Mouse (Mus musculus): ENCODE measurements around the gene Pim3. TPM values are rescaled to one million over a fixed set of nuclear protein-coding genes. Genes with fewer than 3 reads are reported as not detected.
A peak's percentile ranks its signal among the peaks of the same experiment; 100 is the strongest.

The Pim3 gene
- polyA plus RNA-seq, 1 experiment from 2014 or later, result 77.7 TPM

DNA sequence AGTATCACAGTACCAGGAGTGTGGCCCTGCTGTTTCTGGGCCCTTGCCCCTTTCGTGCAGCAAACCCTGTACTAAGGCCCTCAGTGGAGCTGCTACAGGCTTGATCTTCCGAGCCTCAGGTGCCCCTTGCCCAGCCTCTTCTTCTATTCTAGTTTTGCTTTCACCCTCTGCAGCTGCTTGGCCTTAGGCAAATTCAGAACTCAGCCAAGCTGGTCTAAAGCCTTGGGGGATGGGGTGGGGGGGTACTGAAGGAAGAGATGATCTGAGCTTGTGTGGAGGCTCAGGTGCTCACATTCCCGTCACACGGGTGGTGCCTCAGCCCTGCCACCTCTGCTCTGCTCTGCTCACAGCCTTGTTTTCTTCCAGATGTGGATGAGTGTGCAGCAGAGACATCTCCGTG, 38.6 kb upstream of the Pim3 start:
- H3K4me2 ChIP-seq (replicated peaks; ENCODE audit: low read depth, low read length), result no peak overlapping the region
- no peaks in the 10 kb centered on the region for H3K27me3 ChIP-seq (ENCODE audit: insufficient read depth, low read length)
- no peaks in the 10 kb centered on the region for H3K9me3 ChIP-seq (ENCODE audit: low read length)
- no peak overlapping the region for H3K27ac ChIP-seq (ENCODE audit: low read length)
- H3K4me1 ChIP-seq (ENCODE audit: insufficient read depth, low read length), result peaks cover 13% of the 10 kb centered on the region
- no peak for ATAC-seq (ENCODE audit: low FRiP score, low TSS enrichment)
- no peak overlapping the region for H3K4me3 ChIP-seq (ENCODE audit: low read length)
- peaks cover 40% of the 10 kb centered on the region for H3K36me3 ChIP-seq (ENCODE audit: insufficient read depth, low read length)
- 90% methylated on average over 5 of the region's 5 CpGs for WGBS
- H3K9ac ChIP-seq (replicated peaks; ENCODE audit: low read length), result no peak overlapping the region

DNA sequence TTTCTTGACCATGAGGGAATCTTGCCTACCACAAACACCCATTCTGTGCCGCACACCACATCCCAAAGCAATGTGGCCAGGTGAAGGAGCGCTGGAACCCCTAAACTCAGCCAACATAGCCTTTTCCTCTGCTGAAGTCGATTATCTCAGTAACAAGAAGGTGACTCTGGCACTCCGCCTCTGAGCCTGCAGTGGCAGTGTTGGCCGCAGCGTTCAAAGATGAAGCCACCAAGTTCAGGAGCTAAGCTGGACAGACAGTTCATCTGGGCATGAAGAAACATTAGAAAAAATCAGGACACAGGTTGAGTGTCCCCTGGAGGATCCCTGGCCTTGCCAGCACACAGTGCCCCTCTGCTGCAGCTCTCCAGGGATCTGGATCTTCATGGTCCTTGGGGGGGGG, 34.5 kb upstream of the Pim3 start:
- no peak for ATAC-seq (ENCODE audit: low FRiP score, low TSS enrichment)
- H3K9me3 ChIP-seq (ENCODE audit: low read length), result no peaks in the 10 kb centered on the region
- peaks cover 16% of the 10 kb centered on the region for H3K4me1 ChIP-seq (ENCODE audit: insufficient read depth, low read length)
- no peak overlapping the region for H3K9ac ChIP-seq (replicated peaks; ENCODE audit: low read length)
- H3K36me3 ChIP-seq (ENCODE audit: insufficient read depth, low read length), result peaks cover 35% of the 10 kb centered on the region
- no peaks in the 10 kb centered on the region for H3K27me3 ChIP-seq (ENCODE audit: insufficient read depth, low read length)
- H3K4me3 ChIP-seq (ENCODE audit: low read length), result no peak overlapping the region
- no peak overlapping the region for H3K27ac ChIP-seq (ENCODE audit: low read length)
- WGBS, result 89% methylated on average over 6 of the region's 6 CpGs
- no peak overlapping the region for H3K4me2 ChIP-seq (replicated peaks; ENCODE audit: low read depth, low read length)

DNA sequence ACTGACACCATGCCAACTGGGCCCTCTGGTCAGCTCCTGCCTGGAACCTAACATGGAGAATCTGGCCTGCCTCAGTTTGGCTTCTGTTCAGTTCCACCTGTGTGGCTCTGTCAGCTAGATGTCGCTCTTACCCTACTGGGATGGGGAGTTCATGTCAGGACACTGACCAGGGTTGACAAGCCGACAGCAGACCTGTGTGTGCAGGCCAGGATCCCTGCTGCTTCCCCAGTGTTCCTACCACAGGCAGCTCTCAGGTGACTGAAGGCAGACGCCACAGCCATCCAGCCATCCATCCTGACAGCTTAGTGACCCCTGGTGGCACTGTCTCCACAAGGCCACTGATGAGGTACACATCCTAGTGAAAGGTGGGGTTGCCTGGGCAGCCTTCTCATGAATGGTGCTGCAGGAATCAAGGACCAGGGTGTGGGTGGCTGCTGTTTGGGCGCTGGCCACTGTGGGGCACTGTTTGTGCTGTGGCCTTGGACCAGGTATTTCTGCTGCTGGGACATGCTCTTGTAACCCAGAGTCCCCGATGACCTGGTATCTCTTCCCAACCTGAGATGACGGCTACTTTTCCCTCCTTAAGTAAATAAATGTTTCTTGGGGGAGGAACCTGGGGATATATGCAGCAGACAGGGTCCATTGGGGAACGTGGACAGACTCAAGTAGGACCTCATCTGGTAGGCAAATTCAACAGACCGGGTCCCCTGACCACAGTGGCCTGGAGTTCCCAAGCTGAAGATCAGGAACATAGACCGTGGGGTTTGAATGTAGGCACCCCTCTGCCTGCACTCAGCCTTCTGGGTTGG, 33.8 kb upstream of the Pim3 start:
- H3K9ac ChIP-seq (replicated peaks; ENCODE audit: low read length), result no peak overlapping the region
- WGBS, result 26% methylated on average over 9 of the region's 9 CpGs
- H3K9me3 ChIP-seq (ENCODE audit: low read length), result no peaks in the 10 kb centered on the region
- ATAC-seq (ENCODE audit: low FRiP score, low TSS enrichment), result peak; percentile 25
- no peak overlapping the region for H3K4me3 ChIP-seq (ENCODE audit: low read length)
- H3K27me3 ChIP-seq (ENCODE audit: insufficient read depth, low read length), result no peaks in the 10 kb centered on the region
- no peak overlapping the region for H3K4me2 ChIP-seq (replicated peaks; ENCODE audit: low read depth, low read length)
- no peak overlapping the region for H3K27ac ChIP-seq (ENCODE audit: low read length)
- H3K4me1 ChIP-seq (ENCODE audit: insufficient read depth, low read length), result peaks cover 16% of the 10 kb centered on the region
- H3K36me3 ChIP-seq (ENCODE audit: insufficient read depth, low read length), result peaks cover 27% of the 10 kb centered on the region

DNA sequence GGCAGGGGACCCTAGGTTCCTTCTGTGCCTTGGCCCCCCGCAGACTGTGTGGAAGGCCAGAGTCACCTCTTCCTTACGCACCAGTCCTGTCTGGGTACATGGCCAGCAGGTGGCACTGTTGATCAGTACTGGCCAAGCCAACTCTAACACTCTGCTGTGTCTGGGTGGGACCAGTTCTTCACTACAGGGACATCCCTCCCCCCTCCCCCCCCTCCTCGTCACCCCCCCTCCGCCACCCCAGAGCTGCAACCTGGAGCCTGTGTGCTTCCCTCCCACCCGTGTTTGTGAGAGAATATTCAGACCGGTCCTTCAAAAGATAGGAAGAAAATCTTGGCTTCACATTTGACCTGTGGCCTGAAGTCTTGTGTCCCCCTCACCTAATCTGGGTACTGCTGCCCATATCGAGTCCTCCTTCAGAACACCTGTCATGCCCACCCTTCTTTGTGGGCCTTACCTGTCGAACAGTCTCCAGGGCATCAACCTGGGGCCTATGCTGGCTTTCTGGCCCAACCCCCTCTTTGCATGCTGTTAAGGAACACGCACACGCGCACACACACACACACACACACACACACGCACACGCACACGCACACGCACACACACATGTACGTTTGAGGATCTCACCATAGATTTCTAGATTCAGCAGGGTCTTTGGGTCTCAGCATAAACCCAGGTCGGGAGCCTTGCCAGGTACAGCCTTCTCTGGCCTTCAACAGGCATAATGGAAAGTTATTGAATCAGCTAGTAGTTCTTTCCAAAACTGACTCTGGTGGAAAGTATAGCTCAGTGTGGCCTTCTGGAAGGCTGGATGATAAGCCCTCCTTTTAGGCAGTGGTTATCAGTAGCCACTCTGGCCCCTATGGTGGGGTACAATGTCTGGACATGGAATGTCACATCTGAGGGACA, 32.9 kb upstream of the Pim3 start:
- Histone ChIP-seq H3K27me3 (ENCODE audit: insufficient read depth, low read length) (no peaks in the 10 kb centered on the region), H3K4me3 (ENCODE audit: low read length) (no peak overlapping the region), H3K9ac (replicated peaks; ENCODE audit: low read length) (0 out of 2 replicates have a peak overlapping the region, but pooled peaks have one; percentile 15), H3K36me3 (ENCODE audit: insufficient read depth, low read length) (peaks cover 20% of the 10 kb centered on the region), H3K4me2 (replicated peaks; ENCODE audit: low read depth, low read length) (no peak overlapping the region), H3K9me3 (ENCODE audit: low read length) (no peaks in the 10 kb centered on the region), H3K4me1 (ENCODE audit: insufficient read depth, low read length) (peaks cover 16% of the 10 kb centered on the region), H3K27ac (ENCODE audit: low read length) (no peak overlapping the region)
- ATAC-seq (ENCODE audit: low FRiP score, low TSS enrichment), result peak; percentile 89
- 56% methylated on average over 17 of the region's 17 CpGs for WGBS

DNA sequence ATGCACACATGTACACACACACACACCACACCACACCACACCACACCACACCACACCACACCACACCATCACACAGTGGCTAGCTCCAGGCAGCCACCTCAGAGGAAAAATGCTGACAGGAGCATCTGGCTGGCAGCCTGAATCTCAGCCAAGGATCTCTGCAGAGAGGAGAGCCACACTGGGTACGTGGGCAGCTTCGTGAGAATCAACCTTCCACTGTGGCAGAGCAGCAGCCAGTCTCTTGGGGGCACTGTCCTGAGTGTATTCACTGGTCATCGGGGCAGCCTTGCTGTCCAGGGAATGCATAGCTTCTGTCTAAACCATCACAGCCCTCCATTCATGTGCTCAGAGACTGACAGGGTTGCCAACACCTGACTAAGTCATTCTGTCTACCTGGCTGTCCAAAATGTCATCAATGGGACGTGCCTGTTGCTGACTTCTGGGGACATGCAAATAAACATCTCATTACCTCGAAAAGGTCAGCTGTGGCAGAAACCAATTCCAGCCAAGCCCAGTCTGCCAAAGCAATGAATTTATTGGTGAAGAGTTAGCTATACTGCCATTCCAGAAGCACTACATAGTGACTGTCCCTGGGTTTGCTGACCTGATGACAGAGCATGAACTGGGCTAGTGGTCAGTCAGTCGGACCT, 32.1 kb upstream of the Pim3 start:
- peaks cover 16% of the 10 kb centered on the region for H3K4me1 ChIP-seq (ENCODE audit: insufficient read depth, low read length)
- no peak overlapping the region for H3K27ac ChIP-seq (ENCODE audit: low read length)
- H3K4me3 ChIP-seq (ENCODE audit: low read length), result no peak overlapping the region
- no peak overlapping the region for H3K9ac ChIP-seq (replicated peaks; ENCODE audit: low read length)
- H3K36me3 ChIP-seq (ENCODE audit: insufficient read depth, low read length), result peaks cover 11% of the 10 kb centered on the region
- no peaks in the 10 kb centered on the region for H3K9me3 ChIP-seq (ENCODE audit: low read length)
- WGBS, result 73% methylated on average over 6 of the region's 6 CpGs
- H3K27me3 ChIP-seq (ENCODE audit: insufficient read depth, low read length), result no peaks in the 10 kb centered on the region
- no peak for ATAC-seq (ENCODE audit: low FRiP score, low TSS enrichment)
- no peak overlapping the region for H3K4me2 ChIP-seq (replicated peaks; ENCODE audit: low read depth, low read length)

DNA sequence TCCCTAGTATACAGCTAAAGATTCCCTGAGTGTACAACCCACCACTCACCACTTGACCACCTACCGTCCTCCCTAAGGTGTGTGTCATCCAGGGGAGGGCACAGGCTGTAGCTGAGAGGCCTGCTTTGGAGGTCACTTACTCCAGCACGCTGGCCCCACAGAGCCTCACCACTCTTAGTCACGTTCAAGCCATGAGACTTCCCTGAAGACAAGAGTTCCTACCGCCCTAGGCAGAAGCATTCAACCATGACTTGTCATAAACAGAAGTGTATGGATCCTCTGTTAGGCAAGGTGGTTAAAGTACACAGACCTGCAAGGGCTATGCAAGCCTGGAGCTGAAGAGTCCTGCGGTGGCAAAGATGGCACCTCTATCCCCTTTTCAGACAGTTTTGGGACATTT, 31.3 kb upstream of the Pim3 start:
- WGBS, result 58% methylated on average over 5 of the region's 5 CpGs
- ATAC-seq (ENCODE audit: low FRiP score, low TSS enrichment), result peak; percentile 29; the same call in 1 of the 2 replicates
- H3K4me2 ChIP-seq (replicated peaks; ENCODE audit: low read depth, low read length), result no peak overlapping the region
- peak overlapping the region; percentile 80; the same call in 1 of the 2 replicates for H3K27ac ChIP-seq (ENCODE audit: low read length)
- no peaks in the 10 kb centered on the region for H3K9me3 ChIP-seq (ENCODE audit: low read length)
- H3K4me1 ChIP-seq (ENCODE audit: insufficient read depth, low read length), result peaks cover 16% of the 10 kb centered on the region
- H3K9ac ChIP-seq (replicated peaks; ENCODE audit: low read length), result no peak overlapping the region
- H3K36me3 ChIP-seq (ENCODE audit: insufficient read depth, low read length), result peaks cover 5% of the 10 kb centered on the region; the same call in 1 of the 2 replicates
- no peaks in the 10 kb centered on the region for H3K27me3 ChIP-seq (ENCODE audit: insufficient read depth, low read length)
- no peak overlapping the region for H3K4me3 ChIP-seq (ENCODE audit: low read length)

DNA sequence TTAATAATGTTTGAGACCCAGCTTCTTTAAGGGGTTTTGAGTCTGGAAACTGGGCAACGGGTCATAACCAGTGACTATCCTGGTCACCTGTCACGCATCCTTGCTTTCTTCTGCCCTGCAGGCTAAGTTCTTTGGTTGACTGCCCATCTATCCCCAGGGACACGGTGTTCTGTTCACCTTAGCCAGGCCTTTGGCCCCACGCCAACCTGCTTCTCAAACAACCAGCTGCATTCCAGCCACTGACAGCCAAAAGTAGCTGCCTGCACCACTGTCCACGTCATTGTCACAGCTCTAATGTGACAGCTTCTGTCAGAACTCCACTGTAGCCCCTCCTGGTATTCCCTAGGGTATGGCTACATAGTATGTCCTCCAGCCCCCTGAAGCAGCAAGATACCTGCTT, 30.5 kb upstream of the Pim3 start:
- Histone ChIP-seq H3K36me3 (ENCODE audit: insufficient read depth, low read length) (no peaks in the 10 kb centered on the region), H3K4me1 (ENCODE audit: insufficient read depth, low read length) (peaks cover 16% of the 10 kb centered on the region), H3K27ac (ENCODE audit: low read length) (peak overlapping the region; percentile 80), H3K27me3 (ENCODE audit: insufficient read depth, low read length) (no peaks in the 10 kb centered on the region), H3K9ac (replicated peaks; ENCODE audit: low read length) (no peak overlapping the region), H3K4me3 (ENCODE audit: low read length) (no peak overlapping the region), H3K4me2 (replicated peaks; ENCODE audit: low read depth, low read length) (no peak overlapping the region; the same call in 1 of the 2 replicates), H3K9me3 (ENCODE audit: low read length) (no peaks in the 10 kb centered on the region)
- ATAC-seq (ENCODE audit: low FRiP score, low TSS enrichment), result 0 out of 2 replicates have a peak, but pooled peaks have one; percentile 13
- 21% methylated on average over 5 of the region's 5 CpGs for WGBS

DNA sequence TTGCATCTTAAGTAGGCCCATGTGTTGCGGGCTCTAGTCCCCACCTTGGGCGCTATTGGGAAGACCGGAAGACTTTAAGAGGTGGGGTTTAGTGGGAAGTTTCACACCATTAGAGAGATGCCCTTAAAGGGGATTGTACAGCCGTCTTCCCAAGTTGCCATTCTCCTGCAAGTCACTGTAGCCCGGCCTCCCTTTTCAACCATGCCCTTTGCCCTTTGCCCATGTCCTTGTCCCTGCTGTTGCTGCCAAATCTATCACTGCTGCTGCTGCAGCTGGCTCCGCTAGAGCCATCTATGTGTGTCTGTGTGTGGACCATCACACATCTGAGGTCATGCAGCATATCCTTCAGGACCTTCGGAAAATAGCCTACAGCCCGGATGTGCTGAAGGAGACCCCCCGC, 29.4 kb upstream of the Pim3 start:
- Histone ChIP-seq H3K9ac (replicated peaks; ENCODE audit: low read length) (no peak overlapping the region), H3K27me3 (ENCODE audit: insufficient read depth, low read length) (no peaks in the 10 kb centered on the region), H3K4me2 (replicated peaks; ENCODE audit: low read depth, low read length) (no peak overlapping the region), H3K36me3 (ENCODE audit: insufficient read depth, low read length) (no peaks in the 10 kb centered on the region), H3K4me1 (ENCODE audit: insufficient read depth, low read length) (peaks cover 19% of the 10 kb centered on the region), H3K9me3 (ENCODE audit: low read length) (no peaks in the 10 kb centered on the region), H3K27ac (ENCODE audit: low read length) (no peak overlapping the region), H3K4me3 (ENCODE audit: low read length) (no peak overlapping the region)
- WGBS, result 70% methylated on average over 9 of the region's 9 CpGs
- no peak for ATAC-seq (ENCODE audit: low FRiP score, low TSS enrichment)

DNA sequence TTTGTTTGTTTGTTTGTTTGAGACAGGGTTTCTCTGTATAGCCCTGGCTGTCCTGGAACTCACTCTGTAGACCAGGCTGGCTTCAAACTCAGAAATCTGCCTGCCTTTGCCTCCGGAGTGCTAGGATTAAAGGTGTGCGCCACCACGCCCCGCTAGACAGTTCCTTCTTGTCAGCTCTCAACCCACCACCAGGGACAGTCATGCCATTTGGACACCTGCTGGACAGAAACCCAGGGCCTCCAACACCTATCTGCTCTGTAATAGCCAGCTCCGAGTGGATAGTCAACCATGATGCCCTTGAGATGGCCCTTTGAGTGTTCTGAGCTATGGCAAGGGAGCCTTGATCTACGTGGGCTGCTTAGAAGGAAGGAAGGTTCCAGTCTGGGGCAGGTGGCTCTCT, 26.0 kb upstream of the Pim3 start:
- no peak overlapping the region for H3K4me3 ChIP-seq (ENCODE audit: low read length)
- WGBS, result 73% methylated on average over 6 of the region's 6 CpGs
- no peak overlapping the region for H3K9ac ChIP-seq (replicated peaks; ENCODE audit: low read length)
- H3K9me3 ChIP-seq (ENCODE audit: low read length), result no peaks in the 10 kb centered on the region
- H3K4me2 ChIP-seq (replicated peaks; ENCODE audit: low read depth, low read length), result no peak overlapping the region
- H3K4me1 ChIP-seq (ENCODE audit: insufficient read depth, low read length), result peaks cover 33% of the 10 kb centered on the region
- H3K27ac ChIP-seq (ENCODE audit: low read length), result no peak overlapping the region
- H3K27me3 ChIP-seq (ENCODE audit: insufficient read depth, low read length), result no peaks in the 10 kb centered on the region
- no peak for ATAC-seq (ENCODE audit: low FRiP score, low TSS enrichment)
- H3K36me3 ChIP-seq (ENCODE audit: insufficient read depth, low read length), result no peaks in the 10 kb centered on the region

All from kidney, embryonic 16.5 days (tissue).